In genomic region chr6:43471556-43471955, GRCm38 (mm10) we compare ENCODE assay signal across 17 mouse cellular contexts.
"Had no signal": no experiment of that assay in that cellular context is flagged by ENCODE, and none has a peak within 500 bp of the region (broad histone marks: within the 10 kb centered on the region; RNA-seq: fewer than 3 reads in every experiment).

No protein-coding gene starts in this region.

- ATAC-seq: liver, postnatal 0 days; lung, postnatal 0 days had no signal

- H3K9me3 ChIP-seq: lung, embryonic 15.5 days; megakaryocyte, embryonic 14.5 days; midbrain, embryonic 12.5 days; neural tube, embryonic 12.5 days; stomach, embryonic 15.5 days had no signal

- H3K27ac ChIP-seq: lung, embryonic 15.5 days; macrophage; midbrain, embryonic 12.5 days; neural tube, embryonic 12.5 days; stomach, embryonic 15.5 days; stomach, postnatal 0 days had no signal

- DNase-seq: liver, postnatal 0 days; lung, adult 2 months; lung, postnatal 14 days; lung, postnatal 36 days; midbrain, embryonic 14.5 days; right cerebral cortex, postnatal 14 days; thymus, adult 2 months; thymus, postnatal 25 days; thymus, postnatal 4 days had no signal

- H3K4me3 ChIP-seq: lung, embryonic 15.5 days; megakaryocyte, embryonic 14.5 days; midbrain, embryonic 12.5 days; neural tube, embryonic 12.5 days; stomach, embryonic 15.5 days had no signal

- H3K4me1 ChIP-seq: lung, embryonic 15.5 days; neural tube, embryonic 12.5 days; stomach, embryonic 15.5 days had no signal

- H3K36me3 ChIP-seq: lung, embryonic 15.5 days; midbrain, embryonic 12.5 days; neural tube, embryonic 12.5 days; stomach, embryonic 15.5 days had no signal

- H3K27me3 ChIP-seq: lung, embryonic 15.5 days; megakaryocyte, embryonic 14.5 days; midbrain, embryonic 12.5 days; neural tube, embryonic 12.5 days; stomach, embryonic 15.5 days had no signal

- H3K9ac ChIP-seq: liver, postnatal 0 days; lung, embryonic 15.5 days; midbrain, embryonic 12.5 days; neural tube, embryonic 12.5 days; stomach, embryonic 15.5 days had no signal

- H3K4me2 ChIP-seq: lung, embryonic 15.5 days; midbrain, embryonic 12.5 days; neural tube, embryonic 12.5 days; stomach, embryonic 15.5 days had no signal
